Mouse (Mus musculus): ENCODE measurements around the gene Spata46. TPM values are rescaled to one million over a fixed set of nuclear protein-coding genes. Genes with fewer than 3 reads are reported as not detected.

The Spata46 gene
- total RNA-seq, 1 experiment = not detected

- Histone ChIP-seq H3K9me3 (ENCODE audit: control insufficient read depth, insufficient read depth, low read depth, low read length) (no peaks in the 10 kb centered on the region), H3K4me3 (ENCODE audit: insufficient read depth in 1 of 2, low read depth in 1 of 2, low read length in 2 of 2, poor library complexity in 1 of 2, severe bottlenecking in 1 of 2) (no peak overlapping the region), H3K27ac (ENCODE audit: insufficient read depth, low read depth, low read length, poor library complexity, severe bottlenecking) (no peak overlapping the region), H3K36me3 (ENCODE audit: control insufficient read depth, insufficient read depth, low read length, poor library complexity, severe bottlenecking) (no peaks in the 10 kb centered on the region), H3K9ac (ENCODE audit: insufficient read depth, low read depth, low read length, poor library complexity, severe bottlenecking) (no peak overlapping the region), H3K4me1 (ENCODE audit: control insufficient read depth in 2 of 2, insufficient read depth in 2 of 2, low read length in 2 of 2, poor library complexity in 1 of 2) (no peaks in the 10 kb centered on the region)
- in situ Hi-C loops (cut with MboI; ENCODE audit: low sequenced_read_pairs in 2 of 2, unreplicated experiment in 2 of 2) = no loop called here
- no peak for TF ChIP-seq MAFK (IDR thresholded peaks at IDR 0.05; ENCODE audit: insufficient read depth, low read depth, low read length)
- TF ChIP-seq ZNF384 (IDR thresholded peaks at IDR 0.05; ENCODE audit: low read depth, low read length) = no peak
- TF ChIP-seq ZC3H11A (IDR thresholded peaks at IDR 0.05; ENCODE audit: borderline replicate concordance, low read depth, low read length) = no peak
- TF ChIP-seq HCFC1 (IDR thresholded peaks at IDR 0.05; ENCODE audit: borderline replicate concordance, insufficient read depth, low read length) = no peak
- no peak for TF ChIP-seq CHD2 (IDR thresholded peaks at IDR 0.05; ENCODE audit: low read depth, low read length)
- no peak for DNase-seq (ENCODE audit: low read depth, low spot score)
These were observed 51.7 kb downstream of the Spata46 start for GRCm38 (mm10) chr1:170360183-170360915.

Other genes starting within 250 kb of the Spata46 start
- gene Ddr2, start 198.0 kb upstream of the Spata46 start, total RNA-seq (2012; rRNA removed) = 5.4 and 6.8 TPM in 2 replicates
- 21.1 and 22.2 TPM in 2 replicates for gene Uap1, start 133.8 kb upstream of the Spata46 start, total RNA-seq (2012; rRNA removed)
- 12.4 and 18.8 TPM in 2 replicates for gene Uhmk1, start 93.4 kb upstream of the Spata46 start, total RNA-seq (2012; rRNA removed)
- gene Sh2d1b2, start 76.1 kb upstream of the Spata46 start, total RNA-seq (2012; rRNA removed) = not detected in 2 replicates
- 0.09 TPM in 1 of 2 replicates, not detected in the other for gene Sh2d1b1, start 31.5 kb upstream of the Spata46 start, total RNA-seq (2012; rRNA removed)
- 0.18 and 0.26 TPM in 2 replicates for gene Gm7694, start 2.5 kb upstream of the Spata46 start, total RNA-seq (2012; rRNA removed)

Measured in ES-E14 (cell line).